Mouse (Mus musculus) liver, embryonic 16.5 days (tissue): ENCODE data around the gene Enpp7. TPM values are rescaled to one million over a fixed set of nuclear protein-coding genes. Genes with fewer than 3 reads are reported as not detected.

Source experiments
- ATAC-seq: fragments of 200-750 bp; cut with Nextera tagmentation; 2 replicates; pipeline ENCODE4 v1.8.0; 2017; ENCODE audit warnings: low read depth, mild to moderate bottlenecking, moderate number of reproducible peaks, moderate library complexity
- H3K27ac ChIP-seq: fragments of 300-500 bp; sonication (generic); 2 replicates; pipeline ENCODE4 v1.5.1; 2014; ENCODE audit warnings: mild to moderate bottlenecking, low read length
- H3K27me3 ChIP-seq: fragments of 300-500 bp; sonication (generic); 2 replicates; pipeline ENCODE4 v1.6.1; 2014; ENCODE audit warnings: low read depth, low read length, mixed read lengths; ENCODE audit not compliant: control insufficient read depth, insufficient read depth
- H3K36me3 ChIP-seq: fragments of 300-500 bp; sonication (generic); 2 replicates; pipeline ENCODE4 v1.6.1; 2014; ENCODE audit warnings: mild to moderate bottlenecking; ENCODE audit not compliant: control insufficient read depth, insufficient read depth
- H3K4me1 ChIP-seq: fragments of 300-500 bp; sonication (generic); 2 replicates; pipeline ENCODE4 v1.6.1; 2014; ENCODE audit warnings: low read depth, low read length, mixed read lengths; ENCODE audit not compliant: control insufficient read depth
- H3K4me2 ChIP-seq: fragments of 300-500 bp; sonication (generic); 2 replicates; pipeline ENCODE4 v1.6.1; 2014; ENCODE audit warnings: low read depth, low read length, mixed read lengths
- H3K4me3 ChIP-seq: fragments of 300-500 bp; sonication (generic); 2 replicates; pipeline ENCODE4 v1.5.1; 2014; ENCODE audit warnings: low read depth, mild to moderate bottlenecking, low read length
- H3K9ac ChIP-seq: fragments of 300-500 bp; sonication (generic); 2 replicates; pipeline ENCODE4 v1.6.1; 2014; ENCODE audit warnings: low read depth, low read length
- H3K9me3 ChIP-seq: fragments of 300-500 bp; sonication (generic); replicated peaks from 2 replicates; pipeline ENCODE4 v1.6.1; 2016; ENCODE audit warnings: low read length; ENCODE audit not compliant: control insufficient read depth
- WGBS: fragments of 180-500 bp; shearing (Covaris S2); extraction: QIAGEN DNeasy Blood & Tissue Kit; methylation state at CpG from one replicate; pipeline ENCODE4 v1.1.7; 2014; ENCODE audit not compliant: insufficient replicate concordance; 5-methylcytosine and 5-hydroxymethylcytosine counted together
- polyA plus RNA-seq: library from polyadenylated mRNA; unstranded; fragments of >200 nt; fragmentation: Nextera tagmentation; extraction: Ambion mirVana; gene quantifications from 2 replicates; pipeline ENCODE4 v1.2.1, GENCODE M21; 2015

Gene Enpp7
- polyA plus RNA-seq, 1 experiment from 2014 or later = not detected

GRCm38 (mm10) chr11:118963926-118964325 lies 24.1 kb upstream of the Enpp7 start:
- ATAC-seq = no peak
- H3K4me1 ChIP-seq = no peaks in the 10 kb centered on the region
- WGBS = 66% methylated on average over 5 of the region's 5 CpGs

GRCm38 (mm10) chr11:118965078-118965477 lies 22.9 kb upstream of the Enpp7 start:
- ATAC-seq = no peak
- H3K9ac ChIP-seq = no peak overlapping the region
- no peaks in the 10 kb centered on the region for H3K27me3 ChIP-seq
- H3K4me3 ChIP-seq = no peak overlapping the region
- no peaks in the 10 kb centered on the region for H3K9me3 ChIP-seq
- no peaks in the 10 kb centered on the region for H3K36me3 ChIP-seq
- 56% methylated on average over 7 of the region's 7 CpGs for WGBS
- no peak overlapping the region for H3K4me2 ChIP-seq
- H3K4me1 ChIP-seq = no peaks in the 10 kb centered on the region
- H3K27ac ChIP-seq = no peak overlapping the region

More at GRCm38 (mm10) chr11:118963926-118964325, 24.1 kb upstream of the Enpp7 start:
- Histone ChIP-seq H3K4me2 (no peak overlapping the region), H3K9ac (no peak overlapping the region), H3K27ac (no peak overlapping the region), H3K4me3 (no peak overlapping the region), H3K36me3 (no peaks in the 10 kb centered on the region), H3K9me3 (no peaks in the 10 kb centered on the region), H3K27me3 (no peaks in the 10 kb centered on the region)

GRCm38 (mm10) chr11:118971470-118972034 lies 16.4 kb upstream of the Enpp7 start:
- H3K27ac ChIP-seq = no peak overlapping the region
- no peak overlapping the region for H3K9ac ChIP-seq
- WGBS = 29% methylated on average over 20 of the region's 20 CpGs
- H3K4me3 ChIP-seq = no peak overlapping the region
- H3K4me2 ChIP-seq = no peak overlapping the region
- no peaks in the 10 kb centered on the region for H3K4me1 ChIP-seq
- no peak for ATAC-seq
- no peaks in the 10 kb centered on the region for H3K36me3 ChIP-seq
- H3K9me3 ChIP-seq = no peaks in the 10 kb centered on the region
- no peaks in the 10 kb centered on the region; the same call in 1 of the 2 replicates for H3K27me3 ChIP-seq

- H3K4me2 ChIP-seq = no peak overlapping the region
- H3K9me3 ChIP-seq = no peaks in the 10 kb centered on the region
- no peaks in the 10 kb centered on the region for H3K36me3 ChIP-seq
- WGBS = 41% methylated on average over 18 of the region's 18 CpGs
- no peak overlapping the region for H3K27ac ChIP-seq
- no peak overlapping the region for H3K9ac ChIP-seq
- H3K4me1 ChIP-seq = no peaks in the 10 kb centered on the region
- ATAC-seq = no peak
- H3K4me3 ChIP-seq = no peak overlapping the region
- no peaks in the 10 kb centered on the region; the same call in 1 of the 2 replicates for H3K27me3 ChIP-seq
Measured at GRCm38 (mm10) chr11:118972431-118973377, 15.3 kb upstream of the Enpp7 start.

- Histone ChIP-seq H3K9me3 (no peaks in the 10 kb centered on the region), H3K4me1 (no peaks in the 10 kb centered on the region), H3K36me3 (no peaks in the 10 kb centered on the region), H3K4me2 (no peak overlapping the region), H3K27ac (no peak overlapping the region), H3K27me3 (peaks cover 2% of the 10 kb centered on the region; the same call in 1 of the 2 replicates), H3K4me3 (no peak overlapping the region), H3K9ac (no peak overlapping the region)
- no peak for ATAC-seq
- 55% methylated on average over 7 of the region's 7 CpGs for WGBS
Measured at GRCm38 (mm10) chr11:118974340-118974739, 13.6 kb upstream of the Enpp7 start.

GRCm38 (mm10) chr11:118975427-118975826 lies 12.6 kb upstream of the Enpp7 start:
- Histone ChIP-seq H3K4me1 (no peaks in the 10 kb centered on the region), H3K27me3 (peaks cover 2% of the 10 kb centered on the region; the same call in 1 of the 2 replicates), H3K9ac (no peak overlapping the region), H3K36me3 (no peaks in the 10 kb centered on the region), H3K27ac (no peak overlapping the region), H3K9me3 (no peaks in the 10 kb centered on the region), H3K4me3 (no peak overlapping the region), H3K4me2 (peak overlapping the region; percentile 7)
- WGBS = under 1% methylated on average over 10 of the region's 10 CpGs
- no peak for ATAC-seq

- WGBS = 18% methylated on average over 12 of the region's 12 CpGs
Measured at GRCm38 (mm10) chr11:118975917-118976316, 12.1 kb upstream of the Enpp7 start.

GRCm38 (mm10) chr11:118980388-118980787 lies 7.6 kb upstream of the Enpp7 start:
- no peak overlapping the region for H3K27ac ChIP-seq
- H3K27me3 ChIP-seq = peaks cover 2% of the 10 kb centered on the region; the same call in 1 of the 2 replicates
- ATAC-seq = no peak
- 51% methylated on average over 2 of the region's 2 CpGs for whole genome bisulfite sequencing
- H3K4me3 ChIP-seq = no peak overlapping the region
- H3K9ac ChIP-seq = no peak overlapping the region
- no peaks in the 10 kb centered on the region for H3K36me3 ChIP-seq
- peak overlapping the region; percentile 5; the same call in 1 of the 2 replicates for H3K4me2 ChIP-seq
- no peaks in the 10 kb centered on the region for H3K9me3 ChIP-seq
- H3K4me1 ChIP-seq = no peaks in the 10 kb centered on the region

More at GRCm38 (mm10) chr11:118975917-118976316, 12.1 kb upstream of the Enpp7 start:
- no peaks in the 10 kb centered on the region for H3K36me3 ChIP-seq
- no peak; the same call in 1 of the 2 replicates for ATAC-seq
- H3K27me3 ChIP-seq = peaks cover 2% of the 10 kb centered on the region; the same call in 1 of the 2 replicates
- no peak overlapping the region for H3K27ac ChIP-seq
- no peaks in the 10 kb centered on the region for H3K4me1 ChIP-seq
- H3K9ac ChIP-seq = no peak overlapping the region
- H3K9me3 ChIP-seq = no peaks in the 10 kb centered on the region
- H3K4me2 ChIP-seq = peak overlapping the region; percentile 7
- no peak overlapping the region for H3K4me3 ChIP-seq
